Mouse (Mus musculus) liver, postnatal 0 days (tissue): ENCODE measurements around the gene Zfp808.
"Not testable (repeated sequence)": the region's sequence is repeated elsewhere in the genome, so short reads cannot be mapped to it uniquely, and the experiment has no call there.

Experiments
- CTCF ChIP-seq: sonication (generic); IDR thresholded peaks from 2 replicates; pipeline ENCODE4 v1.5.1; 2016; ENCODE audit warnings: antibody characterized with exemption, low read depth
- EP300 ChIP-seq: IDR thresholded peaks from 2 replicates; pipeline ENCODE4 v1.6.1; 2016; ENCODE audit warnings: antibody characterized with exemption, low read depth, mild to moderate bottlenecking

- not testable (repeated sequence) for TF ChIP-seq CTCF, EP300
Observed at GRCm38 (mm10) chr13:62099454-62099853, 30.2 kb upstream of the Zfp808 start.
